Comparison of ENCODE assay signal across 8 mouse cellular contexts in the genomic region with DNA sequence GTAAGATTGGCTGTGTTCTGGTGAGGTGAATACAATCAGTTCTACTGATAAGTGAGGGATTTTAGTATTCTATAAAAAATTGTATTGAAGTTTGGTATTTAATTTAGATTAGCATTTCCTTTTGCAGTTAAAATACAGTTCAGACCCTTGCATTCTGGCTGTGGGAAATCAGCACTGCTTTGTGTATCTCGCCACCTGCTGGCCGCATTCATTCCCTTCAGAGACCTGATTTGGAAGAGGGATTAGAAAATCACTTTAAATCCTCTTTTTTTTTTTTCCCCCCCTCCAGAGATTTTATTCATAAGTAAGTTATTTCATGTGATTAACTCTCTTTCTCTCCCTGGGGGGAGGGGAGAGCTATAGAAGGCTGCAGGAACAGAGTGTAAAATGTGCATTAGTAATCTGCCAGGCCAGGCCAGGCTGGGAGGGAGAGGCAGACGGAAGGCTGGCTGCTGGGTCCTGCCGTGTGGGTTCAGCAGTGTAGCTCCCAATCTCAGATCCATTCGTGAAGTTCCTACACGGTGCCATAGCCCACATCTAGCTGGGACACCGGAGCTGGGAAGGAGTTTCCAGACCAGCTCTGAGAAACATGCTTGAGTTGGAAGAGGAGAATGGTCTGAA. TPM values are rescaled to one million over a fixed set of nuclear protein-coding genes. Genes with fewer than 3 reads are reported as not detected.
DNase-seq lines count a peak whose midpoint lies in the region; ATAC-seq and TF ChIP-seq lines count a peak whose summit lies in the region.

No protein-coding gene starts in this region.

- no peaks in the 10 kb centered on the region for H3K36me3 ChIP-seq in forebrain, embryonic 14.5 days (ENCODE audit: control insufficient read depth, insufficient read depth, low read length)
- no peaks in the 10 kb centered on the region for H3K36me3 ChIP-seq in kidney, embryonic 16.5 days (ENCODE audit: insufficient read depth, low read length)
- no peaks in the 10 kb centered on the region for H3K36me3 ChIP-seq in liver, postnatal 0 days (replicated peaks; ENCODE audit: insufficient read depth, low read length)

- H3K9ac ChIP-seq in forebrain, embryonic 14.5 days (ENCODE audit: low read length), result no peak overlapping the region
- H3K9ac ChIP-seq in kidney, embryonic 16.5 days (replicated peaks; ENCODE audit: low read length), result 0 out of 2 replicates have a peak overlapping the region, but pooled peaks have one; percentile 40
- H3K9ac ChIP-seq in liver, postnatal 0 days (replicated peaks), result no peak overlapping the region

- no peak overlapping the region for H3K4me2 ChIP-seq in forebrain, embryonic 14.5 days (ENCODE audit: low read length)
- no peak overlapping the region for H3K4me2 ChIP-seq in kidney, embryonic 16.5 days (replicated peaks; ENCODE audit: low read depth, low read length)
- H3K4me2 ChIP-seq in liver, postnatal 0 days (ENCODE audit: low read depth, low read length), result no peak overlapping the region

- DNase-seq in 3134 (ENCODE audit: extremely low read depth, insufficient read length, low spot score) (peak; percentile 26), A20 (ENCODE audit: low read depth, low spot score) (peak; percentile 70)
- peak; percentile 94 for DNase-seq in brain, adult 2 months (ENCODE audit: low read depth, low spot score)
- DNase-seq in forebrain, embryonic 14.5 days (ENCODE audit: low spot score), result peak; percentile 91
- peak; percentile 77 for DNase-seq in liver, postnatal 0 days
- DNase-seq in retina, embryonic 14.5 days (ENCODE audit: low spot score), result peak; percentile 90

- no peak overlapping the region for H3K27ac ChIP-seq in forebrain, embryonic 14.5 days (ENCODE audit: low read depth, low read length)
- H3K27ac ChIP-seq in kidney, embryonic 16.5 days (ENCODE audit: low read length), result no peak overlapping the region
- H3K27ac ChIP-seq in liver, postnatal 0 days (ENCODE audit: low read depth), result no peak overlapping the region

- no peak for TF ChIP-seq EP300 in liver, postnatal 0 days (IDR thresholded peaks at IDR 0.05; ENCODE audit: low read depth)

- H3K4me3 ChIP-seq in forebrain, embryonic 14.5 days (ENCODE audit: low read depth, low read length), result no peak overlapping the region
- H3K4me3 ChIP-seq in kidney, embryonic 16.5 days (ENCODE audit: low read length), result no peak overlapping the region
- no peak overlapping the region for H3K4me3 ChIP-seq in liver, postnatal 0 days (ENCODE audit: low read depth, low read length)

- H3K4me1 ChIP-seq in forebrain, embryonic 14.5 days (ENCODE audit: control insufficient read depth, insufficient read depth, low read length), result no peaks in the 10 kb centered on the region
- H3K4me1 ChIP-seq in kidney, embryonic 16.5 days (ENCODE audit: insufficient read depth, low read length), result no peaks in the 10 kb centered on the region
- no peaks in the 10 kb centered on the region for H3K4me1 ChIP-seq in liver, postnatal 0 days (ENCODE audit: insufficient read depth)

- no peaks in the 10 kb centered on the region for H3K9me3 ChIP-seq in forebrain, embryonic 14.5 days (replicated peaks; ENCODE audit: control insufficient read depth, low read length)
- H3K9me3 ChIP-seq in kidney, embryonic 16.5 days (ENCODE audit: low read length), result no peaks in the 10 kb centered on the region
- H3K9me3 ChIP-seq in liver, postnatal 0 days (ENCODE audit: low read length), result no peaks in the 10 kb centered on the region; the same call in 1 of the 2 replicates

- 7% methylated on average over 7 of the region's 7 CpGs for WGBS in forebrain, embryonic 14.5 days
- WGBS in kidney, embryonic 16.5 days, result 24% methylated on average over 7 of the region's 7 CpGs
- 27% methylated on average over 7 of the region's 7 CpGs for WGBS in liver, postnatal 0 days (ENCODE audit: insufficient replicate concordance)

- H3K27me3 ChIP-seq in forebrain, embryonic 14.5 days (replicated peaks; ENCODE audit: control insufficient read depth, insufficient read depth, low read length), result no peaks in the 10 kb centered on the region
- no peaks in the 10 kb centered on the region for H3K27me3 ChIP-seq in kidney, embryonic 16.5 days (ENCODE audit: insufficient read depth, low read length)
- H3K27me3 ChIP-seq in liver, postnatal 0 days (ENCODE audit: insufficient read depth, low read length), result no peaks in the 10 kb centered on the region

- peak; percentile 85 for TF ChIP-seq CTCF in liver, postnatal 0 days (IDR thresholded peaks at IDR 0.05; ENCODE audit: low read depth)

- ATAC-seq in forebrain, embryonic 14.5 days, result no peak
- ATAC-seq in kidney, embryonic 16.5 days (ENCODE audit: low FRiP score, low TSS enrichment), result no peak
- ATAC-seq in liver, postnatal 0 days, result no peak
- ATAC-seq in inflammation-experienced regulatory T-cells, adult 6 months, result no peak

RNA-seq across cellular contexts. Expression of gene Tnfrsf13b, which starts 34.8 kb away (rescaled TPM):
- polyA plus RNA-seq in forebrain, embryonic 14.5 days (2014; fragmentation: Nextera tagmentation; extraction: Ambion mirVana), result 1.1 and 1.2 TPM in 2 replicates
- polyA plus RNA-seq in kidney, embryonic 16.5 days (2015; fragmentation: Nextera tagmentation; extraction: Ambion mirVana), result 1.3 and 1.8 TPM in 2 replicates
- polyA plus RNA-seq in liver, postnatal 0 days (2015; fragmentation: Nextera tagmentation; extraction: Ambion mirVana), result 8.1 and 9.4 TPM in 2 replicates
- 10 to 100 TPM; 38.1 to 64.0 (median 57.2) TPM for polyA plus RNA-seq in inflammation-experienced regulatory T-cells, adult 6 months (2017; shearing (Covaris generic))

Comparison
In these comparisons a context has a peak if more than half of its experiments do, and no peak if none do; other contexts are left out.
1. DNase-seq: peak in every context shown above with its lines; median percentile 94 in brain, adult 2 months; 91 in forebrain, embryonic 14.5 days; 90 in retina, embryonic 14.5 days; 77 in liver, postnatal 0 days; 70 in A20; 26 in 3134.